Mouse (Mus musculus) gastrocnemius, postnatal 25 days (tissue): ENCODE measurements at regions not wholly inside any gene's neighbourhood (a gene's known extent, or its start where the extent isn't known, plus 50 kb on each side); places are given as distances from the start of the nearest gene placed in this dataset.
"Not testable (repeated sequence)": the region's sequence is repeated elsewhere in the genome, so short reads cannot be mapped to it uniquely, and the experiment has no call there.

Experiments
- DNase-seq: peaks from one replicate; pipeline ENCODE4 v3.0.0; 2022

- DNase-seq = no peak
Observed at GRCm38 (mm10) chr5:64700030-64700429, 103.2 kb upstream of the Klf3 start.

GRCm38 (mm10) chr5:64701219-64701779 lies 101.9 kb upstream of the Klf3 start:
- no peak for DNase-seq

DNA sequence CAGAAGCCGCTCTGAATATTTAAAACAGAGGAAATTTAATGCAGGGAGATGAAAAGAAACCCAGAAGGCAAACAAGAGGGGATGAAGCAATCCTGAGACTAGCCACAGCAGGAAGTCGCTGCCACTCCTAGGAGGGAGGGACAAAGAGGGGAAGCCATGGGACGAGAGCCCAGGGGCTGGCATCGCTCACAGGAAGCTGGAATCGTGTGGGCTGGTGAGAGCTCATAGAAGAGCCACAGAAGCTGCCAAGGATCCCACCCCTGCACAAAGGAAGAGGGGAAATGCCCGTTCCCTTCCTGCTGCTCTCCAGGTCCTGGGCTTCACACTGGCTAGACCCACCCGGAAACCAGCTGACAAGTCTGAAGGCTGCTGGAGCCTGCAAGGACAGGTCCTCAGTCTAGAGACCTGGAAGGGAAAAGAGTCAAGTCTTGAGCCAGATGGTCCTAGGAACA lies 101.4 kb upstream of the Klf3 start:
- peak; percentile 74 for DNase-seq

GRCm38 (mm10) chr5:64702404-64702803 lies 100.8 kb upstream of the Klf3 start:
- not testable (repeated sequence) for DNase-seq

DNA sequence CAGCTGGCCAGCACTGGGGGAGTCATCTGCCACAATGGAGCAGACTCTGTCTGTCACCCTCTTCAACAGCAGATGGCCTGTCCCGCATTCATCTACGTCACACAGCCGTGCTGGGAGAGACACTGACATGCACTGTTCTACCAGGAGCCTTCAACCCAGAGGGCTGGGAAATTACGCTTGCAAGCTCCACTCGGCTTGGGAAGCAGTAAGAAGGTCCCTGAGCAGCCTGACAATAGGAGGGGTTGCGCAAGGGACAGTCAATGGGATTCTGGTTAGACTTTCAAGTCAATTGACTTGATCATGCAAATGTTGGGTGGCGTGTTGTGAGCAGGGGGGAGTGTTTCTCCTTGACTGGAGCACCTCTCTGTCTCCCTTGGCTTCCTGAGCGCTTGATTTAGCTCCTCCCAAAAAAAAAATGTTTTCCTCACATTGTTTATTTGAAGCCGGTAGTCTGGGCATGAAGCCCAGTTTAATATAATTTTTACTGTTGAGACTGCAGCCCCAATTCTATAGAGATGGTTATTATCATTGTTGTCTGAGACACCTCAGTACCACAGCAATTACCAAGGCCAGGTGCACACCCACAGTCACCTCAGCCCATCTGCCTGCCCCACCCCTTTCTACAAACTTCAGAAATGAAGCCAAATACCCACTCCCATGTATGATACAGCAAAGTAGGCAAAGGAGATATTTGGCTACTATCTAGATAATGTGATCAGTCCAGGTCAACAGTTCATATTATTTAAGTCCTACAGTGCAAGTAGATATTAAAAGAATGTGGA lies 99.9 kb upstream of the Klf3 start:
- peak; percentile 30 for DNase-seq

DNA sequence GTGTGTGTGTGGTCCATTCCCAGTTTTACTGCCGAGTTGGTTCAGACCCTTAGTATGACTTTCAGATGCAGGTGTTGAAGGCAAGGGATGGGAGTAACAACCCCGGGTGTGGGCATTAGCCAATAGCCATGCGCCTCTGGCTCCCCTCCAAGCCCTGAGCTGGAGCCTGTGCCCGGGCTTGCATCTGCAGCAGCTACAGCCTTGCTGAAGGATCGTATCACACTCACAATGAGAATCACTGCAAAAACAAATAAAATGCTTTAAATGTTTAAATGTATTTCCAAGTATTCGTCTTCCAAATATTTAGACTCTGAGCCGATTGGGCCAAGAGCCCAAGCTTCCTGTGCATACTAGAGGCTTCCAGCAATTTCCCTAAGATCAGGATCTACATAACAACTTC lies 99.0 kb upstream of the Klf3 start:
- peak; percentile 42 for DNase-seq

- DNase-seq = no peak
Observed at GRCm38 (mm10) chr5:64706586-64706985, 96.6 kb upstream of the Klf3 start.

DNA sequence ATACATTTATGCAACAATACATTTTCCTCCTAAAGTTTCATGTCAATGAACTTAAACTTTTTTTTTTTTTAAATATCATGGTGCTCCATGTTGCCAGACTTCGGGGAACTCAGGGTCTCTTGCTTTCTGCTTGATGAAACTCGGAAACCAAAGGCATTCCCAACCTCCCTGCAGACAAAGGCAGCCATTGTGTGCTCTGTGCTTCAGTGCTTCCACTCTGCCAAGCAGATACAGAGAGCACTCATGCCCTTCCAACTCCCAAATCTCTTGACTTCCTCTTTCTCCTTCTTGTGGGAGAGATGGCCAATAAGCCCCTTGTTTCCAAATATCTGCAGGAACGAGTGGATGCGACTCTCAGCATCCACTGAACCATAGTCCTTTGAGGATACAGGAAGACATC lies 94.0 kb upstream of the Klf3 start:
- no peak for DNase-seq

GRCm38 (mm10) chr5:64710236-64710635 lies 93.0 kb upstream of the Klf3 start:
- no peak for DNase-seq

DNA sequence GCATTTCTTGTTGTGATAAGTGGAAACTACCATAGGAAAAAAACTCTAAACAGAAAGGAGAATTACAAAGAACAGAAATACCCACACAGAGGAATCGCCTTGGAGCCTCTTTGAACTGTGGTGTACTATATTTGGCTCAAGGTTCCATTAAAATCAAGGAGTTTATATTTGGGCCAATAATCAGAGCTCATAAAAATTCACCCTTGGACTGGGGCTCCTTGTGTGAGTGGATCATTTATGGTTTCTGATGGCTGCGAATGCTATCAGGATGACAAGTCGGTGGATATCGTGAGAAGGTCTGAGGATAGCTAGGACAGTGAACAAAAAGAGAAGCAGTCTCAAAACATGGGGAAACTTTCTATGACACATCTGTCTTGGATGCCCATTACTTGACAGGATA lies 92.2 kb upstream of the Klf3 start:
- no peak for DNase-seq

GRCm38 (mm10) chr5:64714221-64714653 lies 89.0 kb upstream of the Klf3 start:
- no peak for DNase-seq

DNA sequence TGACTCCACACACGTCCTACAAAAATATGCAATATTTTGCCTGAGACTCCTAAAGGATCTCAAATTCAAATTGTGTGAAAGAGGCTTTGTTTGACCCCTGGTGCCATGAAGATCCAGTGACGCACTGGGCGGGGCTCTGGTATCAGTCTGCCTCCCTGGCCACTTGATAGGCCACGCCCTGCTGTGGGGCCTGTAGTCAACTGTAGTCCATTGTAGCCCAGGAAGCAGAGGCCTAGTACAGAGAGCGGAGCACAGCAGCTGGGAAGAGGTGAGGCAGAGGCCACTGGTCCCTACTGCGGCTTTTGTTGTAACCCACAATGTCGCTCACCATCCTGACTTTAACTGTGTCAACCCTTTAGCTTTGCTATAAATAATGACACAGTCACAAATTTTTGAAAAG lies 88.5 kb upstream of the Klf3 start:
- DNase-seq = no peak

DNA sequence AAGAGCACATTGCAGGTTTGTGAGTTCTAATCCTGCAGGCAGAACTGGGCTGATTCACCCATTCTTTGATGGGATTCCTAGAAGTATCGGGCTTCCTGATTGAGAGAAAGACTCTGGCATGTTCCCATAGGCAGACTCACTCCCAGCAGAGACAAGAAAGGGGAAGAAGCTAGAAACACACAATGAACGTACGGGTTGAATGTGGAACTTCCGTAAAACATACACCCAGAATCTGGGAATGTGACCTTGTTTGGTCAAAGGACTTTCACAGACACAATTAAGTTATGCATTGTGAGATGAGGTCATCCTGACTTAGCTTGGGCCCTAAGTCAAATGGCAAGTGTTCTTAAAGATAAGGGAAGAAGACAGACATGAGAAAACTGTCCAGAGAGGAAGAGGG lies 86.6 kb upstream of the Klf3 start:
- DNase-seq = no peak

DNA sequence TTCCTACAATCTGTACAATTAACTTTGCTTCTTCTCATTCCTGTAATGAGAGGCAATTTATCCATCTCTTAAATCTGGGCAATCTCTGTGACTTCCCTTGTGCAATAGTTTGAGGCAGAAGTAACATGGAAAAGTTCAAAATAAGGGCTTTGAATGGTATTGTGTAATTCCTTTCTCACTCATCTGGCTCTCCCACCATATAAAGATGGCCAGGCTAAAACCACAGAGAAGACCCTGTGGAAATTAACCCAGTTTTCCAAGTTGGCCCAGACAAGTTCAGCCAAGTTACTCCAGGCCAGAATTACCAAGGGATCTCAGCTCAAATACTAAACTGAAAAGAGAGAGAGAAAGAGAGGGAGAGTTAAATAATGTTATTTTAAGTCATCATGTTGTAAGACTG lies 81.0 kb upstream of the Klf3 start:
- DNase-seq = no peak

GRCm38 (mm10) chr5:64727847-64728246 lies 75.3 kb upstream of the Klf3 start:
- DNase-seq = no peak

- no peak for DNase-seq
Observed at GRCm38 (mm10) chr5:64732356-64732755, 70.8 kb upstream of the Klf3 start.

GRCm38 (mm10) chr5:64736985-64737384 lies 66.2 kb upstream of the Klf3 start:
- DNase-seq = no peak

DNA sequence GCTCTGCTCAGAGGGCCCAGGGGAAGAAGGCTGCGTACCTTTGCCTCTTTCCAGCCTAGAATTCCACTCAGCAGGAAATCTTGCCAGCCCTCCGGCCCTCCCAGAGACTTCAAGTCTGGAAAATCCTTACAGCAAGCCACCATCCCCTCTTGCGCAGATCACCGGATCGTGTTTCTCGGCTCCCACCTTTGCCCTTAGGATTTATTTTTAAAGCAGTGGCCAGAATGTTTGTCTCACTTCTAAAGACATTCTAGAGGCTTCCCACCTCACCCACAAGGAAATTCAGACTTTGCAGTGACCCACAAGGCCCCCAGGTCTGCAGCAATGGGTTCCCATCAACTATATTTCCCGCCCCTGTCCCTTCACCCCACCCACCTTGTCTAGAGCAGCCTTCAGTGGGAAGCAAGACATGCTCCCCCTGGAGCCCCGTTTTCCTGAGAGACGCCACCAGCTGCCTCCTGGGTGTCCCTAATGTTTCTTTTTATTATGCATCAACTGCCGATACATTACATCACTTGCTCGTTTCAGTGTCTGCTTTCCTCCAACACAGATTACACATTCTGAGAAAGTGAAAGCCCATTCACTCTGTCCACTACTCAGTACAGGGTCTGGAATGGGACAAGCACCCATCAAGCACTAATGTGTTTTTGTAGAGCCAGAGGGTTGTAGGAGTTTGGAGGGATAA lies 65.0 kb upstream of the Klf3 start:
- DNase-seq = no peak

DNA sequence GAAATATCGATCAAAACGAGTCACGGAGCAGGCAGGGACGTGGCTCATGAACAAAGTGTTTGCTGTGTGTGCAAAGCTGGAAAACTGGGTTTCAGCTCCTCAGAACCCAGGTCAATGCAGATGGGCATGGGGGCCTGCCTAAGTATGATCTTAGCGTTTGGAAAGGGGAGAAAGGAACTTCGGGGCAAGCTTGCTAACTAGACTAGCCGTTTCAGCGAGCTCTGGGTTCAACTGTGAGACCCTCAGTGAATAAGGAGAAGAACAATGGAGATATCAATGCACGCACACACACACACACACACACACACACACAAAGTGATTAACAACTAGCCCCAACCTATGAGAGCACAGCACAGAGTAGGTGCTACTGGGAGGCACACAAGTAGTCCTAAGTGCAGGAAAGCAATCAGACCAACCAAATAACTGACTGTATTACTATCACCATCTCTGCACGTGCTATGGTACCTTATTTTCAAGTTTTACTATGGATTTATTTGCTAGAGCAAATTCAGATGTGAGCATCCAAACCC lies 64.3 kb upstream of the Klf3 start:
- DNase-seq = no peak

DNA sequence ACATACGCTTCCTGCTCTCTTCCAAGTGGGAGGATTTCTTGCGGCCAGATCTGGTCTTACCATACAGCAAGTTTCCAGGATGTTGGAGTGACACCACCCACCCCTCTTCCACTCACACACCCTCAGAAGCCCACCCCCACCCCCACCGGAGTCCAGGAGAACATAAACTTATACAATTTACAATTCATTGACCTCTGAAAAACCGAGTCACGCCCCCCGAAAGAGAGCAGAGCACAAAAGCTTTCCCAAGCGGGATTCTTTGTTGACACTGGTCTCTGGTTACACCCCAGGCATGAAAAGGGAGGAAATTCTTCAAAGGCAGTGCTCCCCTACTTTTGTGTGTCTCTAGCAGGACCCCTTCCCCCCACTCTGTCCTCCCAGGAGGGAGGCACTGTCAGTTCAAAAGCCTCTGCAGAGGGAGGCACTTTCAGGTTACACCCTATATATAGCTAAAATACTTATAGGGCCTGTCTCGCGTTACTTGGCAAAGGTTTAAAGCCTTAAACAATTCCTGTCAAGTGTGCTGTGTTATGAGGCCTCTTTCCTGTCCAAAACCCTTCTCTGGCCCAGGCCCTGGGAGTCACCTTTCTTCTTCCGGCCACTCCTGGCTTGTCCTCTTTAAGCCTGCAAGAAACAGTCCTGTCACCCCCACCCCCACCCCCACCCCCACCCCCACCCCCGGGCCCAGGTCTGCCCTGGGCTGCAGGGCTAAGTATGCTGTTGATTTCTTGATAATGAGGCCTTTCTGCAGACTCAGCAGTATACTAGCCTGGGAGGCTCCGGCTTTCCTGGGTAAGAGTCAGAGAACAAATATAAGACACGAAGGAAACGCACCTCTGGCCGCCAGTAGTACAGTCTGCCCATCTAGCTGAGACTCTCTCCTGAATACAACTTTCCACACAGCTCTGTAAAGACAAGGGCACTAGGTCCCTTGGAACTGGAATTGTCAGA lies 63.6 kb upstream of the Klf3 start:
- no peak for DNase-seq

DNA sequence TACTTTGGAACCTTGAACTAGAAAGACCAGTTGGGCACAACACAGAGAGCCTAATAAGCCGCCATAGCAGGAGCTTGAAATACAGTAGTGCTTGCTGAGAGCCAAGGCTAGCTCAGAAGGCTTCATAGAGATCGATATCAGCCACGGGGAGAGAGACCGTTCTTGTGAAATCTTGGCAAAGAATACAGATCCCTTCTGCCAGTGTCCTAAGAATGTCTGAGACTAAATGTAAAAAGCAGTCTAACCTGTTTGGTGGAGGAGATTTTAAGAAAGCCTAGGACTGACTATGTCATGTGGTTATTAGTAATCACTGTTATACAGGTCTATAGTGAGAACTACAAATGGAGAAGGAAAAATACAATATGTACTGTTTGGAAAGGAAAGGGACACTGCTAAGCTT lies 59.1 kb upstream of the Klf3 start:
- no peak for DNase-seq

DNA sequence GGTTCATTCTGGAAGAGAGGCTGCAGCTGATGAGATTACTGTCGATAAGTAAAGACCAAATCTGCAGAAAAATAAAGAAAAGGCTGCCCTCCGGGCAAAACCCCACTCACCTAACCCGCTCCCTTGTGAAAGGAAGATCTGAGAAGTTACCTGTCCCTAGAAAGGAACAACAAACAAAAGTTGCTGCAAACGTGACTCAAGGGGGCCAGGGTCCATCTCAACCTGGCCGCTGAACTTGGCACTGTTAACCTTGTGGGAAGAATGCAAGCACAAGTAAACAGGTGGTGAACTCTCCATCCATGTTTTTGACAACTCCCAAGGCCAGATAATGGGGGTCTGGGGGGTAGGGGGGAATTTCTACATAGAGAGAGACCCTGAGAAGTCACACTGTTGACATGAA lies 58.7 kb upstream of the Klf3 start:
- no peak for DNase-seq
